Mouse (Mus musculus) left cerebral cortex, postnatal 10 days (tissue): Measurements from ENCODE around the gene Rxfp3. TPM values are rescaled to one million over a fixed set of nuclear protein-coding genes. Genes with fewer than 3 reads are reported as not detected.

ENCODE experiments used
- DNase-seq, 2 experiments: peaks; one replicate each; pipeline ENCODE4 v3.0.0; 2021 to 2022; ENCODE audit warnings: low spot score in 2 of 2, mixed read lengths in 1 of 2; ENCODE audit errors: extremely low spot score in 1 of 2
- intact Hi-C: fragments of 180-260 bp; cut with DNase I; formaldehyde crosslinking; loops from one replicate; pipeline ENCODE4 v1.15.1; 2025
- total RNA-seq, 2 experiments: library from RNA; stranded (reverse); gene quantifications; 2 replicates each; pipeline ENCODE4 v1.2.3; 2021

The Rxfp3 gene
- total RNA-seq, result 1 to 10 TPM; 2.8 to 4.1 TPM

- intact Hi-C loops, result loop anchor here (1.0 to 5.0 kb wide), 3 partner anchors 120 to 343 kb away; no protein-coding TSS in a partner anchor
- no peak for DNase-seq
These were observed at the start of gene Rxfp3 for GRCm38 (mm10) chr15:11037711-11038110. Rxfp3 (minus strand) TSS chr15:11037991.

- intact Hi-C loops, result no loop called here
- DNase-seq, result no peak
These were observed 47.2 kb upstream of the Rxfp3 start for GRCm38 (mm10) chr15:11084993-11085365.

- intact Hi-C loops, result no loop called here
- no peak for DNase-seq
These were observed 46.6 kb upstream of the Rxfp3 start for GRCm38 (mm10) chr15:11084241-11084992.

GRCm38 (mm10) chr15:11083678-11084077 is 45.9 kb upstream of the Rxfp3 start:
- no peak for DNase-seq
- intact Hi-C loops, result no loop called here

- intact Hi-C loops, result no loop called here
- DNase-seq, result no peak
These were observed 45.3 kb upstream of the Rxfp3 start for GRCm38 (mm10) chr15:11082961-11083569.

GRCm38 (mm10) chr15:11075726-11076361 is 38.1 kb upstream of the Rxfp3 start:
- intact Hi-C loops, result no loop called here
- DNase-seq, result no peak

- no peak for DNase-seq
- intact Hi-C loops, result no loop called here
These were observed 30.1 kb upstream of the Rxfp3 start for GRCm38 (mm10) chr15:11067891-11068290.

- intact Hi-C loops, result no loop called here
- DNase-seq, result no peak
These were observed 28.5 kb upstream of the Rxfp3 start for GRCm38 (mm10) chr15:11066299-11066698.

GRCm38 (mm10) chr15:11065528-11066171 is 27.9 kb upstream of the Rxfp3 start:
- no peak for DNase-seq
- intact Hi-C loops, result no loop called here

GRCm38 (mm10) chr15:11064558-11065411 is 27.0 kb upstream of the Rxfp3 start, which contains the start of gene Adamts12:
Adamts12 (plus strand) TSS chr15:11064790.
- intact Hi-C loops, result no loop called here
- DNase-seq, result peak in 1 of 2 experiments; percentile 71

GRCm38 (mm10) chr15:11064160-11064557 is 26.4 kb upstream of the Rxfp3 start:
- intact Hi-C loops, result no loop called here

GRCm38 (mm10) chr15:11062903-11063302 is 25.1 kb upstream of the Rxfp3 start:
- DNase-seq, result no peak
- intact Hi-C loops, result no loop called here

More at GRCm38 (mm10) chr15:11064160-11064557, 26.4 kb upstream of the Rxfp3 start:
- DNase-seq, result no peak

GRCm38 (mm10) chr15:11054440-11055080 is 16.8 kb upstream of the Rxfp3 start:
- intact Hi-C loops, result no loop called here

GRCm38 (mm10) chr15:11053678-11054439 is 16.1 kb upstream of the Rxfp3 start:
- intact Hi-C loops, result no loop called here

More at GRCm38 (mm10) chr15:11054440-11055080, 16.8 kb upstream of the Rxfp3 start:
- DNase-seq, result no peak

GRCm38 (mm10) chr15:11042828-11043227 is 5.0 kb upstream of the Rxfp3 start:
- DNase-seq, result no peak
- intact Hi-C loops, result no loop called here

More at GRCm38 (mm10) chr15:11053678-11054439, 16.1 kb upstream of the Rxfp3 start:
- no peak for DNase-seq

- intact Hi-C loops, result no loop called here
These were observed 3.4 kb upstream of the Rxfp3 start for GRCm38 (mm10) chr15:11041229-11041628.

GRCm38 (mm10) chr15:11040067-11040466 is 2.3 kb upstream of the Rxfp3 start:
- no peak for DNase-seq
- intact Hi-C loops, result no loop called here

More at GRCm38 (mm10) chr15:11041229-11041628, 3.4 kb upstream of the Rxfp3 start:
- no peak for DNase-seq
